Mouse (Mus musculus) induced T-regulatory cell, adult 2 months (primary cell): ENCODE measurements around the gene A330070K13Rik.

Experiments
- DNase-seq: peaks from one replicate; pipeline ENCODE4 v3.0.0-alpha.2; 2012; ENCODE audit warnings: low read depth

The A330070K13Rik gene

GRCm38 (mm10) chr5:130330801-130331200 is 53.6 kb downstream of the A330070K13Rik start:
- DNase-seq, result no peak

- DNase-seq, result no peak
Measured at GRCm38 (mm10) chr5:130329889-130330288, 54.5 kb downstream of the A330070K13Rik start.
